Mouse (Mus musculus): Measurements from ENCODE around the gene Glipr2. TPM values are rescaled to one million over a fixed set of nuclear protein-coding genes. Genes with fewer than 3 reads are reported as not detected.

Gene Glipr2
- polyA plus RNA-seq, 2 experiments = 19.2 to 48.8 TPM

DNA sequence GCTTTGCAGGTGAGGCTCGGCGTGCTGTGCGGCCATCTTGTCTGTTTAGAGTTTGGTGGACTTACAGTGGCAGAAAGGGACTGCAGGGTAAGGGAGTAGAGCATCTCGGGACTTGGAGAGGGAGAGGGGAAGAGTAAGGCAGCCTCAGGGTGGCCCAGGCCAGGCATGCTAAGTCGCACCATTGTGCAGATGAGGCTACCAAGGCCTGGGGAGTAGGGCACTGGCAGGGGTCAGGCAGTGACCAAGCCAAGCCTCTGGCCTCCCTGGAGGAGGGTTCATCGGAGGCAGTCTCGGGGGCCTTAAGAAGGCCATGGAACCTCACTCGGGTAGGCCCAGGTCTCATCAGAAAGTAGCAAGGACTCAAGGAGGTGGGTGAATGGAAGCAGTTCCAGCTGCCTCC is 14.8 kb upstream of the Glipr2 start:
- Histone ChIP-seq H3K4me2 (ENCODE audit: low read depth) (no peak overlapping the region), H3K27ac (no peak overlapping the region), H3K36me3 (replicated peaks; ENCODE audit: control insufficient read depth, insufficient read depth, low read depth) (no peaks in the 10 kb centered on the region), H3K9ac (replicated peaks) (no peak overlapping the region), H3K9me3 (ENCODE audit: control insufficient read depth, low read length) (no peaks in the 10 kb centered on the region), H3K4me3 (ENCODE audit: insufficient read depth in 1 of 2, low read depth in 2 of 2, low read length in 2 of 2) (no peak overlapping the region), H3K4me1 (replicated peaks; ENCODE audit: control insufficient read depth in 2 of 2, insufficient read depth in 2 of 2, low read length in 1 of 2) (0 out of 4 replicates have a peak, but pooled peaks cover 0 to 1% of the 10 kb centered on the region in 2 experiments), H3K27me3 (ENCODE audit: control insufficient read depth, insufficient read depth, low read length) (no peaks in the 10 kb centered on the region)
- 74% methylated on average over 8 of the region's 8 CpGs for WGBS (ENCODE audit: insufficient replicate concordance)
- no peak for TF ChIP-seq CTCF (IDR thresholded peaks at IDR 0.05; ENCODE audit: low read depth)
- TF ChIP-seq EP300 (IDR thresholded peaks at IDR 0.05; ENCODE audit: low read depth) = no peak
- ATAC-seq (ENCODE audit: insufficient read depth) (no peak), DNase-seq (ENCODE audit: low read depth in 3 of 3, low spot score in 3 of 3) (no peak)

DNA sequence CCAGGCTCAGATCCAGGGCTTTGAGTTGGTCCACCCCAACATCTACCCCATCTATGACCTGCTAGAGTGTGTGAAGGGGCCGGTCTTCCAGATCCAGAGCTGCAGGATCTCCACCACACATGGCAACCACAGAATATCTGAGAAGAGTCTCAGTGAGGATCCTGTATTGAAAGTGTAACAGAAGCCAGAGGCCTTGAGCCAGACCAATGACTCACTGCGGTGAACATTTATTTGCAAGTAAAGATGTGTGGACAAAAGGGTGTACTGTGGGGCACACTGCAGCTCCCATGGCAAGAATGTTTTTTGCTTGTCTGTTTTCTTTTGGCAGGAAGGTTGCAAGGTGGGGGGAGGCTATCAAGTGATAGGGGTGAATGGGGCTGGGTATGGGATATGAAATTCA is 9.6 kb upstream of the Glipr2 start:
- DNase-seq (ENCODE audit: low read depth in 3 of 3, low spot score in 3 of 3) = no peak

DNA sequence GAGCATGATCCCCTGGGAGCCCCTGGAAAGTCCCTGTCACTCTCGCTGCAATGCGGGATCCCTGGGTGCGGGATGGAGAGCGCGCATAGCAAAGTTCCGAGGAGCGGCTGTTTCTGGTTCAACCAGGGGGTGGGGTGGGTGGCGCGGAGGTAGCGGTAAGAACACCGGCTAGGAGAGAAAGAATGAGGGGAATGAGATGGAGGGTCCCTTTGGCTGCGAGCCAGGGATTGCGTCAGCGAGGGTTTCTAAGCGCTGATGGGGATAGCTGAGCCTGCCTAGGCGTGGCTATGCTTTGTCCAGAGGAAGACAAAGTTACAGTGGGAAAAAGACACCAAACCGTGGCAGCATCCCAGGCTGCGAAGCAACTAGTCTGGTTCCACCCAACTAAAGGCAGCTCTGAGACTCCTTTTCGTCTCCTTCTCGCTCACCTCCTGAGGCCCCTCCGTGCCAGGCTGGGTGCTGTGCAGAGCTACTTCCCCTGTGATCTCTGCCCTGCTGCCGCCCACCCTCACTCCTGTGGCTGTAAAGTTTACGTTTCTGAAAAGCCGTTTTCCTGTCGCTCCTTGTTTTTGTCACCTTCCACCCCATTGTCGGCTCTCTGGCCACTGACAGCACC is 753 bp downstream of the Glipr2 start:
- Histone ChIP-seq H3K9me3 (ENCODE audit: control insufficient read depth, low read length) (no peaks in the 10 kb centered on the region), H3K27ac (peak overlapping the region; percentile 25), H3K4me3 (ENCODE audit: insufficient read depth in 1 of 2, low read depth in 2 of 2, low read length in 2 of 2) (peak overlapping the region; percentile 67 to 76), H3K36me3 (replicated peaks; ENCODE audit: control insufficient read depth, insufficient read depth, low read depth) (no peaks in the 10 kb centered on the region), H3K4me2 (ENCODE audit: low read depth) (peak overlapping the region; percentile 89), H3K27me3 (ENCODE audit: control insufficient read depth, insufficient read depth, low read length) (no peaks in the 10 kb centered on the region), H3K9ac (replicated peaks) (peak overlapping the region; percentile 64), H3K4me1 (replicated peaks; ENCODE audit: control insufficient read depth in 2 of 2, insufficient read depth in 2 of 2, low read length in 1 of 2) (peaks cover 43% of the 10 kb centered on the region in 2 experiments)
- 0 out of 2 replicates have a peak, but pooled peaks have one; percentile 5 for TF ChIP-seq CTCF (IDR thresholded peaks at IDR 0.05; ENCODE audit: low read depth)
- no peak for TF ChIP-seq EP300 (IDR thresholded peaks at IDR 0.05; ENCODE audit: low read depth)
- WGBS (ENCODE audit: insufficient replicate concordance) = under 1% methylated on average over 26 of the region's 26 CpGs
- ATAC-seq (ENCODE audit: insufficient read depth) (peak; percentile 15; the same call in 1 of the 2 replicates), DNase-seq (ENCODE audit: low read depth in 3 of 3, low spot score in 3 of 3) (no peak)

More for the DNA sequence above, 9.6 kb upstream of the Glipr2 start:
- Histone ChIP-seq H3K9ac (replicated peaks) (no peak overlapping the region), H3K36me3 (replicated peaks; ENCODE audit: control insufficient read depth, insufficient read depth, low read depth) (no peaks in the 10 kb centered on the region), H3K27ac (no peak overlapping the region), H3K4me3 (ENCODE audit: insufficient read depth in 1 of 2, low read depth in 2 of 2, low read length in 2 of 2) (no peak overlapping the region), H3K27me3 (ENCODE audit: control insufficient read depth, insufficient read depth, low read length) (no peaks in the 10 kb centered on the region), H3K4me1 (replicated peaks; ENCODE audit: control insufficient read depth in 2 of 2, insufficient read depth in 2 of 2, low read length in 1 of 2) (no peaks in the 10 kb centered on the region), H3K9me3 (ENCODE audit: control insufficient read depth, low read length) (no peaks in the 10 kb centered on the region), H3K4me2 (ENCODE audit: low read depth) (no peak overlapping the region)
- ATAC-seq (ENCODE audit: insufficient read depth) = no peak
- WGBS (ENCODE audit: insufficient replicate concordance) = 81% methylated on average over 2 of the region's 2 CpGs
- TF ChIP-seq EP300 (IDR thresholded peaks at IDR 0.05; ENCODE audit: low read depth) (no peak), CTCF (IDR thresholded peaks at IDR 0.05; ENCODE audit: low read depth) (no peak)

DNA sequence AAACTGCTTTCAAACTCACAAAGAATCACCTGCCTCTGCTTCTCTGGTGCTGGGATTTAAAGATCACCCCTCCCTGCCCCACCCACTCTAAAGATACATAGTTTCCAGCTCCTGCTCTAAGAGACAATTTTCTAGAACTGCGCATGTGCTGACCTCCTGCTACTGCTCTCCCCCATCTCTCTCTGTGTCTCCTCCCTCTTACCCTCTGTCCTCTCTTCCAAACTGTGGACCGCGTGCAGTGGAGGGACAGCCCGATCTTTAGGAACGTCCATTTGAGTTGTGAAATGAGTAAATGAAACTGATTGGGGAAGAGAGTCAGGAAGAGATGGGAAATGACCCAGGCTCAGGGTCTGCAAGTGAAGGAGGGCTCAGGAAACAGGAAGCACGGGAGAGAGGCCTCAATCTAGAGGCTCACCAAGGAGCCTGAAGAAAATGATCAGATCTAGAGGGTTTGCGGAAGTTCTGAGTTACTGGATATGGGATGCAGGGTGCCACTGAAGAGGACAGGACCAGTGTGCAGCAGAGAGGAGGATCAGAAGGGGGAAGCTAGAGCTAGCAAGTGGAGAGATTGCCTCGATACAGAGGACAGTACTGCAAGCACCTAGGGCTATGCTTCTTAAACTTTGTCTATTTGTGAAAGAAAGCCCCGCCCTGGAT is 2.5 kb downstream of the Glipr2 start:
- Histone ChIP-seq H3K27me3 (ENCODE audit: control insufficient read depth, insufficient read depth, low read length) (no peaks in the 10 kb centered on the region), H3K27ac (peak overlapping the region; percentile 88), H3K4me3 (ENCODE audit: insufficient read depth in 1 of 2, low read depth in 2 of 2, low read length in 2 of 2) (peak overlapping the region; percentile 28 to 46), H3K4me2 (ENCODE audit: low read depth) (peak overlapping the region; percentile 89), H3K9me3 (ENCODE audit: control insufficient read depth, low read length) (no peaks in the 10 kb centered on the region), H3K4me1 (replicated peaks; ENCODE audit: control insufficient read depth in 2 of 2, insufficient read depth in 2 of 2, low read length in 1 of 2) (peaks cover 60% of the 10 kb centered on the region in 2 experiments), H3K9ac (replicated peaks) (peak overlapping the region; percentile 60), H3K36me3 (replicated peaks; ENCODE audit: control insufficient read depth, insufficient read depth, low read depth) (no peaks in the 10 kb centered on the region)
- DNase-seq (ENCODE audit: low read depth in 3 of 3, low spot score in 3 of 3) (peak in 2 of 3 experiments; percentile 42 to 60), ATAC-seq (ENCODE audit: insufficient read depth) (peak; percentile 18)
- TF ChIP-seq CTCF (IDR thresholded peaks at IDR 0.05; ENCODE audit: low read depth) (no peak), EP300 (IDR thresholded peaks at IDR 0.05; ENCODE audit: low read depth) (no peak)
- WGBS (ENCODE audit: insufficient replicate concordance) = 12% methylated on average over 9 of the region's 9 CpGs

DNA sequence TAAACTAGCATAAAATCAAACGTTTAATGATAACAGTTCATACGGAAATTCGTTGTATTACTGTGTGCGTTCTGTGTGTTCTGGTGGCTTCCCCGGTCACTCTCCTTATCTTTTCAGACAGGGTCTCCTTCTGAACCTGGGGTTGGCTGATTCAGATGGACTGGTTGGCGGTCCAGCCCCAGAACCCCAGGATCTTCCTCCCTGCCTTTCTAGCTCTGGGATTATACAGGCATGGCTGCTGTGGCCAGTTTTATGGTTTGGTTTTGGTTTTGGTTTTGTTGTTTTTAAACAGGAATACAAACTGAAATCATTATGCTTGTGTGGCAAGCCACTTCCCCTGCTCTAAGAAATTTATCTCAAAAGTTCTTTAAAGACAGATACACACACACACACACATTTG is 3.0 kb downstream of the Glipr2 start:
- H3K27ac ChIP-seq = peak overlapping the region; percentile 88
- 13% methylated on average over 6 of the region's 6 CpGs for WGBS (ENCODE audit: insufficient replicate concordance)
- H3K4me2 ChIP-seq (ENCODE audit: low read depth) = peak overlapping the region; percentile 89
- peak overlapping the region; percentile 28 to 46; a peak in 3 of 4 replicates for H3K4me3 ChIP-seq (ENCODE audit: insufficient read depth in 1 of 2, low read depth in 2 of 2, low read length in 2 of 2)
- H3K9me3 ChIP-seq (ENCODE audit: control insufficient read depth, low read length) = no peaks in the 10 kb centered on the region
- H3K36me3 ChIP-seq (replicated peaks; ENCODE audit: control insufficient read depth, insufficient read depth, low read depth) = no peaks in the 10 kb centered on the region
- no peaks in the 10 kb centered on the region for H3K27me3 ChIP-seq (ENCODE audit: control insufficient read depth, insufficient read depth, low read length)
- peak overlapping the region; percentile 60 for H3K9ac ChIP-seq (replicated peaks)
- peaks cover 65% of the 10 kb centered on the region in 2 experiments for H3K4me1 ChIP-seq (replicated peaks; ENCODE audit: control insufficient read depth in 2 of 2, insufficient read depth in 2 of 2, low read length in 1 of 2)
- TF ChIP-seq EP300 (IDR thresholded peaks at IDR 0.05; ENCODE audit: low read depth) (peak; percentile 74), CTCF (IDR thresholded peaks at IDR 0.05; ENCODE audit: low read depth) (no peak)
- ATAC-seq (ENCODE audit: insufficient read depth) (peak; percentile 40), DNase-seq (ENCODE audit: low read depth in 3 of 3, low spot score in 3 of 3) (peak; percentile 51 to 67 (median 59))

Measured in liver, embryonic 14.5 days (tissue).